Mouse (Mus musculus) erythroblast, embryonic 14.5 days (primary cell): ENCODE measurements at regions not wholly inside any gene's neighbourhood (a gene's known extent, or its start where the extent isn't known, plus 50 kb on each side); places are given as distances from the start of the nearest gene placed in this dataset.

Experiments used
- GATA1 ChIP-seq: IDR thresholded peaks from 2 replicates; pipeline ENCODE4 v1.6.1; 2012; ENCODE audit warnings: low read length, inconsistent platforms, mixed read lengths
- TAL1 ChIP-seq: IDR thresholded peaks from 3 replicates; pipeline ENCODE4 v1.6.1; 2012; ENCODE audit warnings: low read length, inconsistent platforms, mixed read lengths

DNA sequence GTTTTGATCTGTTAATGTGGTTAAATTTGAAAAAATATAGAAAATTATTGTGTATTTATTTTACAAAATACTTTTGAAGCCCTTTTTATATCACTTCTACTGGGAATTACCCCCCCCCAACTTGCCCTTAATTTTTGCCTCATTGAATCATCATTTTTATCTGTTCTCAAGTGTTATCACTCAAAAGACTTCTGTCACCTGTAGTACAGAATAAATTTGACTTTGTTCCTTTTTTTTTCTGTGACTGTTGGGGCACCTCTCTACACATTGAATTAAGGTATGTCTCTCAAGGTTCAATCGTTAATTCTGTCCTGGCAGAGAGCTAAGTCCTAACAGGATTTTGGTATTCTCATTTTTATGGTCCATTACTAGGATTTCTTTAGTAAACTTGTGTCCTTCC, 1123.0 kb upstream of the Cited2 start:
- no peak for TF ChIP-seq TAL1
- no peak for TF ChIP-seq GATA1
